Mouse (Mus musculus) B cell, adult (primary cell): ENCODE data around the gene Stat4. TPM values are rescaled to one million over a fixed set of nuclear protein-coding genes. Genes with fewer than 3 reads are reported as not detected.

Experiments
- total RNA-seq: library from RNA; stranded (reverse); gene quantifications from 4 replicates; pipeline ENCODE4 v1.2.4, GENCODE M21; 2023; ENCODE audit not compliant: inconsistent age

Stat4 gene
- 60.8 to 64.5 TPM (median 62.7 TPM) in 4 replicates for total RNA-seq

DNA sequence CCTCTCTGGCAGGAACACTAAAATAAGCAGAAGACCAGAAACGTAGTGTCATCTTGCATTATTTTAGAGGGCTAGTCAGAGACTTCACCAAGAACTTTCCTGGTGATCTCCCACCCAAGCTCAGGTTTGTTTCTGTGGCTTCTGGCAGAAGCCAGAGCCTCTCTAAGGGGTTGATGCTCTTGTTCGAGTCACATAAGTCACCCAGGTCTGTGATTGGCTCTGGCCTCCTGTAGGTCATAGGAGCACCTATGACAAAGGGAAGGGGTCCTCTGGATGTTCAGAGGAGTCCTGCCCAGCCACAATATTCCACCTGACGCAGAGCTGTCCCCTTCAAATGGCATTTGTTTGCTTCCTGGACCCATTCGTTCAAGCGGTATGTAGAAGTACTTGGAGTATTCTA is at the start of gene Stat4:
Gene Stat4 (plus strand): TSS at position 301 of the 400 bp plus-strand sequence.

GRCm38 (mm10) chr1:52118860-52119591 is 132.1 kb downstream of the Stat4 start, which contains the start of gene Stat1:
Gene Stat1, plus strand, starts transcription at chr1:52119440.

Other genes with a start within 250 kb of the Stat4 start
- 0.39 to 1.1 TPM (median 1.0 TPM) in 4 replicates for gene Myo1b, start 71.1 kb upstream of the Stat4 start, total RNA-seq
- 145 to 188 TPM (median 170 TPM) in 4 replicates for gene Stat1, start 132.3 kb downstream of the Stat4 start, total RNA-seq
- 216 to 259 TPM (median 228 TPM) in 4 replicates for gene Gls, start 246.1 kb downstream of the Stat4 start, total RNA-seq